Mouse (Mus musculus): ENCODE data around the gene Ddx18.

Gene Ddx18

GRCm38 (mm10) chr1:121527600-121528398 lies 40.0 kb downstream of the Ddx18 start:
- DNase-seq (ENCODE audit: low spot score) = no peak

- DNase-seq (ENCODE audit: low spot score) = no peak
These were observed 40.7 kb downstream of the Ddx18 start for GRCm38 (mm10) chr1:121527061-121527460.

GRCm38 (mm10) chr1:121518609-121519008 lies 49.2 kb downstream of the Ddx18 start:
- DNase-seq (ENCODE audit: low spot score) = no peak

- no peak for DNase-seq (ENCODE audit: low spot score)
These were observed 55.8 kb downstream of the Ddx18 start for GRCm38 (mm10) chr1:121511966-121512365.

GRCm38 (mm10) chr1:121511186-121511585 lies 56.6 kb downstream of the Ddx18 start:
- DNase-seq (ENCODE audit: low spot score) = no peak

- DNase-seq (ENCODE audit: low spot score) = no peak
These were observed 57.2 kb downstream of the Ddx18 start for GRCm38 (mm10) chr1:121510420-121511140.

- no peak for DNase-seq (ENCODE audit: low spot score)
These were observed 59.1 kb downstream of the Ddx18 start for GRCm38 (mm10) chr1:121508729-121509128.
